Mouse (Mus musculus) stomach, embryonic 14.5 days (tissue): ENCODE data around the gene Tomm34. TPM values are rescaled to one million over a fixed set of nuclear protein-coding genes. Genes with fewer than 3 reads are reported as not detected.

Source experiments
- polyA plus RNA-seq: library from polyadenylated mRNA; unstranded; fragments of >200 nt; fragmentation: Nextera tagmentation; extraction: Ambion mirVana; gene quantifications from 2 replicates; pipeline ENCODE4 v1.2.1, GENCODE M21; 2014

The Tomm34 gene
- polyA plus RNA-seq, 1 experiment from 2014 or later = 67.7 TPM

Other genes with a start within 250 kb of the Tomm34 start
- gene Kcnk15, start 217.5 kb downstream of the Tomm34 start, polyA plus RNA-seq = not detected in 2 replicates
- gene Rims4, start 152.5 kb downstream of the Tomm34 start, polyA plus RNA-seq = 0.06 and 0.29 TPM in 2 replicates
- 293 and 295 TPM in 2 replicates for gene Ywhab, start 76.2 kb downstream of the Tomm34 start, polyA plus RNA-seq
- gene Pabpc1l, start 45.7 kb downstream of the Tomm34 start, polyA plus RNA-seq = 1.5 and 1.6 TPM in 2 replicates
- 26.3 and 30.7 TPM in 2 replicates for gene Stk4, start 847 bp downstream of the Tomm34 start, polyA plus RNA-seq
- gene Kcns1, start 99.9 kb upstream of the Tomm34 start, polyA plus RNA-seq = 0.14 and 0.15 TPM in 2 replicates
- gene Wfdc5, start 111.6 kb upstream of the Tomm34 start, polyA plus RNA-seq = not detected in 2 replicates
- not detected in 2 replicates for gene Wfdc12, start 119.4 kb upstream of the Tomm34 start, polyA plus RNA-seq
- not detected in 2 replicates for gene Wfdc15a, start 129.0 kb upstream of the Tomm34 start, polyA plus RNA-seq
- 13.2 and 23.6 TPM in 2 replicates for gene Wfdc15b, start 150.5 kb upstream of the Tomm34 start, polyA plus RNA-seq
- not detected in 2 replicates for gene Svs2, start 167.3 kb upstream of the Tomm34 start, polyA plus RNA-seq
- not detected in 2 replicates for gene Svs3b, start 185.5 kb upstream of the Tomm34 start, polyA plus RNA-seq
- gene Svs4, start 207.3 kb upstream of the Tomm34 start, polyA plus RNA-seq = not detected in 2 replicates
- gene Svs3a, start 218.1 kb upstream of the Tomm34 start, polyA plus RNA-seq = not detected in 2 replicates
- not detected in 2 replicates for gene Svs6, start 245.6 kb upstream of the Tomm34 start, polyA plus RNA-seq